Mouse (Mus musculus): ENCODE measurements around the gene Flnb.

Gene Flnb

DNA sequence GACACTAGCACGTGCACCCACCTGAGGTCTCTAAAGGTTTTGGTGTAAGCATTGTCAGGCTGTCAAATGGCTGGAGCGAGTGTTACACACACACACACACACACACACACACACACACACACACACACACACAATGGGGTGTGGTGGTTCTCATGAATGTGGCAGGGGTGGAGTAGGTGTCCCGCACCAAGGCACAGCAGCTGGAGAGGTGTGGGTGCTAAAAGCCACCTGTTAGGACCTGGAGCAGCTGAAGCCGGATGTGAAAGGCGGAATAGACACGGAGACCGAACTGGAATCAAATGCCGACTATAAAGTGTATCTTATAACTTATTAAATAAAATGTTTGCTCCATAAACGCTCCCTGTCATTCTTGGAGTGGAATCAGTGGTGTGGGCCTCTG is 133.5 kb downstream of the Flnb start:
- DNase-seq = no peak

DNA sequence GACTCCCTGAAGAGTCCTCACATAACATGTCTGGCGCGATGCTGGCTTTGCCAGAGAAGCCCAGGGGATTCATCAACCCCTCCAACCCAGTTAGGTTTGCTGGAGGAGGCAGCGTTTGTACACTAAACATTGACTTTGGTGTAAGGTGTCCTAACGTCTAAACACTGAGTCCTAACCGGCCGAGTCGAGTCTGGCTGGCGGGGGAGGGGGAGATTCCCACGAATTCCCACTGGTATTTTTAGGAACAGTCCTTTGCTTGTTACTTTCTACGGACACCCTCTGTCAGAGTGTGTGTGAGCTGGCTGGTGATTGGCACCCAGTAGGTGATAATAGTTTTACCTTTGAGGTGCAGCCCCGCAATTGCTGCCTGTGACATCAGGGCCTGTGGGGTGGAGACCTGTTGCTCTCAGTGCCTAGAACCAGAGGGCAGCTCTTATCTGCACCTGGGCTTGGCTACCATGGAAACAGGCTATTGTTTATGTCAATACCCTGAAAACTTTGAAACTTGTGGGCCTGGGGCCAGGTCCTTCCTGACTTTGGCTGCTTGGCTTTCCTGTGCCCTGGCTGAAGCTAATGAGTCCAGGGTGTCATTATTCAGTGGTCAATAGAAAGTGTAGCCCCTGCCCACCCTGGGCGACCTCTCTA is 135.0 kb downstream of the Flnb start:
- DNase-seq = no peak

DNA sequence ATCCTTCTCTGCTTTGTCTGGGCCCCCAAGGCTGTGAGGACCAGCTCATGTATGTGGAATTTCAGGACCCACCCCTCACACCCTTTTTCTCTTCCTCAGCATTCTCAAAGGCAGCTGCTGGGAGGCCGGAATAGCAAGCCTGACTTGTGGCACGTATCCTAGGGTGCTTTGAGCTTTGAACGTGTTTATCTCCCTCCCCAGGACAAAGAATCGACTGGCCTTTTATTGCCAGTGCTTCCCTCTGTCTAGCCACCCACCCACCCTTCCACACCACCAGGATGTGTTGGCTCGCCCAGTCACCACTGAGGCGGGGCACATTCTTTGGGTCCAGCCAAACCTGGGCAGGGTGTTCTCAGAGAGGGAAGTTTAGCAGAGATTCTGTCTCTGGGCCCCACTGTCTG is 136.3 kb downstream of the Flnb start:
- no peak for DNase-seq

DNA sequence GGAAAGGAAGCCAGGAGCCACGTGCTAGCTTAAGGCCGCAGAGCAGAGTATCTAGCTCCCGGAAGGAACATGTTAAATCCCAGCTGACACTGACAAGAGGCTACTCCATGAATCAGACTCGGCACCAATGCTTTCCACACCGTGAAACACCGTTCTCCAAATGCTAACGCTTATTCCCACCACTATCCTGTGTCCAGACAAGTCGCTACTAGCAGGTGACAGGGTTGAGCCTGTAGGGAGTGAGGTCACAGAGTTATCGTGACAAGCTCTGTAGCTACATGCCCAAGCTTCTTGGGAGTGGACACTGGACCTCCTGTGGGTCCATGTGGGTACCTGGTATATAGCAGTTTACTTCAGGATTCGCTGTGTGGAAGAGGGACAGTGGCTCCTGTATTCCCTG is 138.7 kb downstream of the Flnb start:
- no peak for DNase-seq

DNA sequence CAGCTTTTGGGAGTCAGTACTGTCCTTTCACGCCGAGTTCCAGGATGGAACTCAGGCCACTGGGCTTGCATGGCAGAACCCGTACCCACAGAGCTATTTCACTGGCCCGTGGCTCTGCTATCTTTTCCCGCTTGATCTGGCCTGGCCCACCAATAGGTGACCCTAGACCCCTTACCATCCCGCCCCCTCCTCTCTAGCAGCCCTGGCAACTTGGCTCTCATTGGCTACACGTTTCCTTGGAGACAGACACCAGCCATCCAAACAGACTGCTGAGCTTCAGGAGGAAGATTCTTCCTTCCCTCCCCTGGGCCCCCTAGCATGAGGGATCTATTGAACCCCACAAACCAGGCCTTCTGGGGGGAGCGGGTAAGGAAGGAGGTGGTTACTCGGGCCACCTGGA is 139.3 kb downstream of the Flnb start, which contains the start of gene Gm45521:
TSS of gene Gm45521 (plus strand) at position 240 of the 400 bp plus-strand sequence.
- no peak for DNase-seq

DNA sequence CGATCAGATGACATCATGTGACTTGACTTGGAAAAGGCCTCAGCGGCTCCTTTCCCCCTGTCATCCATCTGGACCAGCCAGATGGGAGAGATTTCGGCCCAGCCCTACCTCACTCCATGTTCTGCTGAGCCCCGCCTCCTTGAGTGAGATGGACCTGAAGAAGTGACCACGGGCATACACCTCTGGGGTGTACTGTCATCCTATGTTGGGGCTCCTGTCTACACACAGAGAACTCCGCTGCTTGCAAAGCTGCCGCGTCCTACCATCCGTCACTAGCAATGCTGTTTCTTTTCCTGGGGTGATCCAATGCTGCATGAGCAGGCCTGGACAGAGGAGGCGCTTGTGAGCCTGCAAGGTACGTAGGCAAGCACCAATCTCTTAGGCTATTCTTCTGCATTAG is 142.9 kb downstream of the Flnb start:
- DNase-seq = no peak

DNA sequence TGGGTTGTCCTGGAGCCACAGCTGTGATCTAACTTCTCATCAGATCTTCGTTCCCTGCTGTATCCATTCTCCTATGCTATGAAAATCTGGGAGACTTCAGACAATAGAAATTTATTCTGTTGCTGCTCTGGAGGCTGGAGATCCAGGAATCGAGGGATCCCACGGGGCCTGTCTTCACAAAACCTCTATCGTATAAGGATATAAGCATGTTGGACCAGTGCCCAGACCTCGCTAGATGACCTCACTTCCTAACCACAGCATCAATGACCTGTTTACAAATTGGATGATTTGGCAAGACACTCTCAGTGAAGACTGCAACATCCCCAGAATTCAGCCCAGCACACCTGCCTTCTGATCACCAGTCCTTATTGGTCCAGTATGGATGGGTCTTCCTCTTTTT is 144.0 kb downstream of the Flnb start:
- DNase-seq = no peak

DNA sequence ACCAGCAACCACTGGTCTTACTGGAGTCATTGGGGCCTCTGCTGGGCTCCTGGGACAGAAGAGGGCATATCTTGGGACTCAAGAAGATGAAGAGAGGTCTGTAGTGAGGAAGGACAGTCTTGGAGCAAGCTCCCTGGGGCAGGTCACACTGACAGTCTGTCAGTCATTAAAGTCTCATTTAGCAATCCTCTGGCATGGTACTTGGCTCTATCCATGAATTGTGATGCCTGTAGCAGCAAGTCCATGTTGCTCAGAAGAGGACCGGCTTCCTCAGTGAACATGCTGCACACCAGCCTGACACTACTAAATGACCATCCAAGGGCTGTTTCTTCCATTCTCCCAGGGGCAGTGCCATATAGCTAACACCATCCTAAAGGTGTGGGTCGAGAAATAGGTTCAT is 144.9 kb downstream of the Flnb start:
- DNase-seq = no peak

DNA sequence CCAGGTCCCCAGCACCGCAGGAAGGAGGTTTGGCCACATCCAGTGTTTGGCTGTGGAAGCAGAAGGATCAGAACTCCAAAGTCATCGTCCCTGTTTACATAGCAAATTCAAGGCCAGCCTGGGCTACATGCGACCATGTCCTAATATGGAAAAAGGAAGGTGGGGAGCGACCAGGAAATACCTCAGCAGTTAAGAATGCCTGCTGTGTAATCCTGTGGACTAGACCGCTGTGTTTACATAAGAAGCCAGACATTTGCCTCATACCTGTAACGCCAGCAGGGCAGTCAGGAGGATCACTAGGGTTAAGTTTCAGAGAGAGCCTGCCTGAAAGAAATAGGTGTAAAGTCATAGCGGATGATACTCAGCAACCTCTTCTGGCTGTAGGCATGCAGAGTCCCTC is 145.4 kb downstream of the Flnb start:
- DNase-seq = no peak

DNA sequence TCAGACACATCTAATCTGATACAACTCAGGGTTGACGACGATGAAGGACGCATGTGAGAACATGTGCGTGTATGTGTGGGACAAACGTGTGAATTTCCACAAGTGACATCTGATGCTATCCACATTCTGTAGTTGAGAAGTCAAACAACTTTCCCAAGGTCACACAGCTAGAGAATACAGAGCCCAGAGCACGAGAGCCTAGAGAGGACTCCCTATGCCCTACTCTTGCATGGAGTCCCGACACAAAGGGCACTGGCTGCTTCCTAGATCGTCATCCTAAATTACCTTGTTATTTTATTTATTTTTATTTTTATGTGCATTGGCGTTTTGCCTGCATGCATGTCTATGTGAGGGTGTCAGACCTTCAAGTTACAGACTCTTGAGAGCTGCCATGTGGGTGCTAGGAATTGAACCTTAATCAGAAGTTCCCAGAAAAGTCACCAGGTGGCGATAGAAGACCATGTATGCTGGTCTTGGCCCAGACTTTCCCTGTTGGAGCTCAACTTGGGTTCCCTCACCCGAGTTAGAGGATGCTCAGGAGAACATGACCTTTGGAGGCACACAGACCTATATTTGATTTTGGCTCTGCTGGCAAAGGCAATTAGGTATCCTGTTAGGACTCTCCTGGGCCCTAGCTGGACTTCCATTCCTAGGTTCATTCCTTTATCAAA is 146.6 kb downstream of the Flnb start:
- DNase-seq = peak; percentile 21 to 37

DNA sequence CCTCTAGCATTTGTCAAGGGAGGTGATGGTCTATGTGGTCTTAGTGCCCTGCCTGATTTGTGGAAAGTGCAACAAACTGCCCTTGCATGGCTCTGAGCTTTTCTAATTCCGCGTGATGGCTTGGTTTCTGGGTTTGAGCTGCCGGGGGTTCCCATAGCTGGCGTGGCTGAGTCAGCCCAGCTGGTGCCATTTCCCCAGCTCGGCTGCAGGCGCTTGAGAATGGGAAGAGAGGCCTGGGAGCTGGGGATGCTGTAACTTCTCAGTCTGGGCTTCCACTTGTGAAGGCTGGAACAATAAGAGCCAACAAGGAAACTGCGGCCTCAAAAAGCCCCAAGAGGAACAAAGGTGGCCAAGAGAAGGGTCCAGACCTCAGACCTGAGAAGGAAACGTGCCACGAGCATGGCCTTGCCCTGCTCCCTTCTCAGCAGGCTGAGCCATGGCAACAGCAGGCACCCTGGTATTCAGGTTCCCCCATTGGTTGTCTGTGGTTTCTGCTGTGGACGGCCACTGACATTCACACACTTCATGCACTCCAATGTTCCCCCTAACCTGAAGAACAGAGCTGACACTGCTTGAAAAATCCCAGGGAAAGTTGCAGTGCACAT is 154.2 kb downstream of the Flnb start:
- no peak for DNase-seq

DNA sequence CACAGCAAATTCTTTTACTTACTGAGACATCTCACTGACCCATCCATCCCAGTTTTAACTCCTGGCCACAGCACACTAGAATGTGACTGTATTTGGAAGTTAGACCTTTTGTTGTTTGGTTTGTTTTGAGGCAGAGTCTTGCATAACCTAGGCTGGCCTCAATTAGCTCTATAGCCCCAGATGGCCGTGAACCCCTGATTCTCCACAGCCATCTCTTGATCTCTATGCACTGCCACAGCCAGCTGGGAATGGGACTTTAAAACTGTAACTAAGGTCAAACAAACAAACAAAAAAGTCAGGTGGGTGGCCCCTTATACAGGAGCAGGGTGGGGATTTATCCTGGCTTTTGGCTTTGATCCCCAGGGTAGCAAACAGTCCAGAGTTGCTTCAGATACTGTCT is 156.9 kb downstream of the Flnb start:
- DNase-seq = no peak

DNA sequence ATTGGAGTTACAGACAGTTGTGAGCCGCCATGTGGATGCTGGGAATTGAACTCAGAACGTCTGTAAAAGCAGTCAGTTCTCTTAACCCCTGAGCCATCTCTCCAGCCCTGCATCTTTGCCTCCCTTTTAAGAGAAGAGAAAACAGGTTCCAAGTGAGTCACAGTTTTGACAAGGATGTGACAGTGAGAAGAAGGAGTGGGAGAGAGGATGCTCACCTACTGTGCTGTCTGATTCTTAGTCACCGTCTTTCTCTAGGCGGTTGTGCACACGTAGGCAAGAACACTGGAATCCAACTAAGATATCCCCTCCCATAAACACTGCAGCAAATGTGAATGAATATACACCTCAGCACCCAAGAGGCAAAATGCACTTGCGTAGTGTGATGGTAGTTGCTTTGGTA is 157.4 kb downstream of the Flnb start:
- no peak for DNase-seq

DNA sequence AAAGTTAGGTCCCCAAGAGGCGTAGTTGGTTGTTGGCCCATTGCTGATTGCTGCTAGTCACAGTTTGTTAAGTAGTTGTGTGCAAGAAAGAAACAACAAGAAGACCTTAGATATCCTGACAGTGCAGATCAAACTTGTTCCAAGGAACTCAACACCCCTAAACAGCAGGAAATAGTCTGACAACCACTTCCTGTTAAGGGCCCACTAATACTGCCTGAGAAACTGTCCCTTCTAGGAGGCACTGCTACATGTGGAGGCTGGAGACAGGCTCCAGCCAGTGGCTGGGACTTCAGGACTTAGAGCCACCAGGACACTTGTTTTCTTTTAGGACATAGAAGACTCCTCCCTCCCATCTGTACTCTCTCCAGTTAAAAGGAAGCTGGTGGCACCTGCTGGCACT is 159.7 kb downstream of the Flnb start:
- DNase-seq = no peak

DNA sequence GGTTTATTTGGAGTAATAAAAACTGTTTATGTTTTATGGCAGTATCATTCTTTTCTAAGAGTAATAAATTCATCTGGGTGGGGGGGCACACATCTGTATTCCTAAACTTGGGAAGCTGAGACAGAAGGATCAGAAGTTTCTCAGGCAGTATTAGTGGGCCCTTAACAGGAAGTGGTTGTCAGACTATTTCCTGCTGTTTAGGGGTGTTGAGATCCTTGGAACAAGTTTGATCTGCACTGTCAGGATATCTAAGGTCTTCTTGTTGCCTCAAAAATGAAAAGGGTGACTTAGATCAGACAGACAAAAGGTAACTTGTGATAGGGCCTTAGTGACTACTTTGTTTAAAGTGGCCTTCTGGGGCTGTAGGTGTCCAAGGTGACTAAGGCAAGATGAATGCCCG is 160.4 kb downstream of the Flnb start:
- DNase-seq = no peak

DNA sequence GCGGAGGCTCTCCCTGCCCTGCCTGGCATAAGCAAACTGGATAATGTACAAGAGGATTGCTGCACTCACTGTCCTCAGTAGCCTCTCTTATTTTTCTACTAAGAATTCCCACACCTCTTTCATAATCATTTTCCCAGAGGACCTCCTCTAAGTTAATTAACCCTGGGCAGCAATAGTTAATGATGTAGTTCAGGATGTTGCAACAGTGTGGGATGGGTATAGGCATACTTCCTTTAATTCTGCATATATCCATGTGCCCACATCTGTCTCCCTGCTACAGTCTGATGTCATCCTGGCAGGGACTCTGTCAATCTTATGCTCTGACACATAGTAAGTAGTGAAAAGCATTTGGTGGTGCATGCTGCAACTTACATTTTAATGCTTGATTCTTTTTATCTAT is 163.5 kb downstream of the Flnb start:
- no peak for DNase-seq

DNA sequence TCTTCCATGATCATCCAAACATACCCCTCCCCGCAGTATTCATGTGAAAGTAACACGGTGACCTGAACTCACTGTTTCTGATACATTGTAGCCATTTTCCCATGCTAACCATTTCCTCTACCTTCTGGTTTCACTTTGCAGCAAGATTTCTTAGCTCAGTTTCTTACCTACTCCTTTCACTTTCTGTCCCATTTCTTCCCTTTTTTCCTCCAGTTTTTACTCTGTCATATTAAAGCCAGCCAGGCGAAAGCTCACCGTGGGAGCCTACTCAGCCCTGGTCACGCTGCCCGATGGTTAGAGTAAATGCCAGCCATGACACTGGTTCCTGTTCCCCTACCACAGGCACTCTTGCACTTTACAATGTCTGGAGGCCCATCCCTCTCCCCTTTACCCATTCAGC is 169.2 kb downstream of the Flnb start:
- DNase-seq = no peak

DNA sequence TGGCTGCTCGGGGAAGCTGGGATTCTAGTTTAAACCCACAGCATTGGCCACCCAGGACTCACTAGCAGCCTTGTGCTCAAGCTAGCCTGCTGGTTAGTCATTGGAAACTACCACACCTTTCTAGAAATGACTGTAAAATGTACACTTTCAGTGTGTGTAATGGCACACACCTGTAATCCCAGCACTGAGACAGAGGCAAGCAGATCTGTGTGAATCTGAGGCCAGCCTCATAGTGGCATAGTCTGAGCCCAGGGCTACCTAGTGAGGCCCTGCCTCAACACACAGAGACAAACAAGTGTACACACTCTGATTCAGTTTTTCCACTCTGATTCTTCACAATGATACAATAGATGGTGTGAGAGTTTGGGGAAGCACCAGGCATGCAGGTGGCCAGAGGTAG is 171.6 kb downstream of the Flnb start:
- DNase-seq = no peak

DNA sequence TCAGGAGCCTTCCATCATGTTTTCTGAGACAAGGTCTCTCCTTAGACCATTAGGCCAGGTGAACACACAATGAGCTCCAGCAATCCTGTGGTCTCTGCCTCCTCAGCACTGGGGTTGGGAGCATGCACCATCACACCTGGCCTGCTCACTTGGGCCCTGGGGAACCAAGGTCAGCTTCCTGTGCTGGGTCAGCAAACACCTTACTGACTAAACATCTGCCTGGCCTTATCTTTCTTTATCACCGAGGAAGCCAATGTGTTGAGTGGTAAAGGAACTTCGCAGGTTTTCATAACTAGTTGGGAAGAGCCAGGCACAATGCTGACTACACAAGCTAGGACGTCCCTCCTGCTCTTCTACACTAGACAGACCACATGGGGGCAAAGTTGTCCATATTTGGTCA is 172.2 kb downstream of the Flnb start:
- no peak for DNase-seq

DNA sequence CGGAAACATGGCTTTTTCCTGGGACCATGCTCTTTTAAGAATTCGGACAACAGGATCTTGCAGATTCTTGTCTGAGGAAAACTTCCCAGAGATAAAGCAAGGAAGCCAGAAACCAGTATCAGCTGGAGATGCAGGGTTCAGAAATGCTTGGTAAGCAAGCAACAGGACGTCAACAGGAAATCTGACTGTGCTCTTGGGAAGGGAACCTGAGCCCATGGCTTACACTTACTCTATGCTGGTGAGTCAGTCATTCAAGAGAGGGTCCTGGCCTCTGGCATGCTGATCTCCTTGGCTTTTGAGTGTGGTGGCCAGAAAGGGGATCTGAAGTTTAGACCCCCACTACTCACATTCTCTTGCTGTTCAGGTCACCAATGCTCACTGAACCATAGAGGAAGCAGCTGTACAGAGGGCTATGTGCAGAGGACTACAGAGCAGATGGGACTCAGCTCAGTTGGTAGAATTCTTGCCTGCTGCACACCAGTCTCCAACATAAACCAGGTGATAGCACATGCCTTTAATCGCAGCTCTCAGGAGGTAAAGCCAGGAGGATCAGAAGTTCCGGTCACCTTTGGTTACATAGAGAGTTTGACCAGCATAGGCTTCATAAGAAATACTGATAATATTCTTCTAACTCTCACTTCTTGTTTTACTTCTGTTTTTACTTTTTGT is 173.5 kb downstream of the Flnb start:
- DNase-seq = no peak

DNA sequence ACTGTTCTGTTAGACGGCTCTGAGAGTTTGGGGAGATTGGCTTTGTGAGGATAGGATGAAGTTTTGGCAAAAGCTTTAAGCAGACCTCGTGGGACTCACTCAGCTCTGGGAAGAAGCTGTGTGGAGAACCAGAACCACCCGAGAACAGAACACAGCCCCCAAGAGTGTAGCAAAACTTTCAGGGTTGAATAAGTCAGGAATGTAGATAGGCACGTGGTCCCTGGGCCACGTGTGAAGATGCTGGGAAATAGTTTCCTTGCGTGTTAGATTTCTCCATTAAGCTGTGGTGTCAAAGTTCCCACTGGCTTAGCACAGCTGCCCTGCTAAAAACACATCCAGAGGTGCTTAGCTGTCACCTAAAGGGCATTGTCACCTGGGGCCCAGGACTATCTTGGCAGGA is 174.4 kb downstream of the Flnb start:
- no peak for DNase-seq

DNA sequence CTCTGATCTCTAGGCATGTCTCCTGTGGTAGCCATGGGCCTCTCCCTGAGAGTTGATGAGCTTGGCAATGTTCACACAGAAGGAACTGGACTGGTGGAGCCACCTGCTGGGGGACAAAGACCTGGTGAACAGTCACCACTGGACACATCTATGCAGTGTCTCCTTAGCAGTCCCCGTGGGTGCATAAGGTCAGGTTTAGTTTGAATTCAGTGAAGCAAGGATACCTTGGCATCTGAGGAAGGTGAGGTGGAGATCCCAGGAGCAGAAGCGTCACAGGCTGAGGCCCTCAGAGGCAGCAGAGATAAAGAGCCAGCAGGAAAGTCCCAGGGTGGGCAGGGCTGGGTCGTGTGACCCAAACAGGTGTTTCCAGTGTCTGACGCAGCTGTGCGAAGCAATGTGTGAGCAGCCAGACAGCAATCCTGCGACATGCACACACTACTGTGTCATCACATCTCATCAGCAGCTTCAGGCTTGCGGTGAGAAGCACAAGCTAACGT is 176.6 kb downstream of the Flnb start, which contains the start of gene Dnase1l3:
TSS of gene Dnase1l3 (minus strand) at position 303 of the 497 bp plus-strand sequence.
- peak; percentile 26 to 27 for DNase-seq

DNA sequence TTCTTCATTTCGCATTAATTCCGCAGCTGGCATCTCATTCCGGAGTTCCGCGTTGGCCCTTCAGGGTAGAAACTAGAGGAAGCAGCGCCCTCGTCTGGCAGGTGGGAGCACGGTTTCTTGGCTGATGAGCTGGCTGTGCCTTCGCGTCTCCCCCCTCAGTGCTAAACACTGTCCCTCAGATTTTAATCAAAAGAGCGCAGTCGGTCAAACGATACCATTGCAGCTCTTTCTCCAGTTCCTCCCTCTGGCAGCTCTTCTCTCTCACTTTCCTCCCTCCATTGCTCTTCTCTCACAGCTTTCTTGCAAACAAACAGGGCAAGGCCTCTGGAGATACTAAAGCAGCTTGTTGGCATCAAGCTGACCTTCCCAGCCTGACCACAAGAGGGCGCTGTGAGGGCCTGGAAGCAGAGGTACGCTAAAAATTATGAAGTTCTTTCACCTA is 179.5 kb downstream of the Flnb start:
- DNase-seq = peak; percentile 88 to 94

DNA sequence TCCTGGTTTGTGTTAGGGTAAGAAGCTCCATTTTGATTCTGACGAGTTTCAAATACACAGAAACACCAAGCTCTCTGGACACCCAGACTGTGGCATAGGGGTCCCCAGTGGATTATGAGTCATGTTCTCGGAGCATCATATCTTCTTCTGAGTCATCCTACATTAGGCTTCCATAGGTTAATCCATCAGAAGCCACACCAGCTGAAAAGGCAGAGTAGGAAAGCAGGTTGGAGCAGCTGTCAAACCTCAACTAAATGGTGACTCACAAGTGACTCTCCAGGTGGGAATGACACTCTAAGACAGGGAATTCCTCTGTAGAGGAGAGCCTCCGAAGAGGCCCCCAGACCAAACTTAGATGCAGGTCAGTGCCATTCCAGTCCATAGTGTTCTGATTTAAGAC is 181.3 kb downstream of the Flnb start:
- DNase-seq = no peak

Data from thymus, postnatal 36 days (tissue).